Mouse (Mus musculus): ENCODE results near the gene Tbc1d8.

DNA sequence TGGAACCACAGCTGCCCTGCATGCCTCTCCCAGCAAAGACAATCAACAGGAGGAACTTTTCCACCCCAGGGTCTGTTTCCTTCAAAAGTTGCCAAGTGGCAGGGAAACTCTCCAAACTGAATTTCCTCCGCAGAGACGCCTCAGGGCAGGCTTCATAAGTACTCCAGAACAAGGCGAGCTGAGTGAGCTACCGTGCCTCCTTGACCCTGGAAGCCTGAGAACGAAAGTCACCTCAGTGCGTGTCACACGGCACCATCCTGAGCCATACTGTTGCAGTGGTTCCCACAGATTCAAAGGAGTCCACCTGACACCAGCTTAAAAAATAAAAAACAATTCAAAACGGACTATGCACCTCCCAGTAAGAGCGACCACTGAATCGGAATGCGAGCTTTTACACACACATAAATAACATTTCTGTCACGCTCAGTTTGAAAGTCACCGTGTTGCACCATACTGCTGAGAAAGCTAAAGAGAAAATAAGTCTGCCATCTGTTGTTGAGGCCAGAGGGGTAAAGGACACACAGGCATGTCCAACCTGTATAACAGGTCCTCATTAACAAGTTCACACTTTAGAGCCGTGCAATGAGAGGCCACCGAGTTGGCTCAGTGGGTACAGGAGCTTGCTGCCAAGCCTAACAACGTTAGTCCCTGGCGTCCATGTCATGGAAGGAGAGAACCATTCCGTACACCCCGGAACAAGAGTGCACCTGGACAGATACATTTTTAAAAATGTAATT, 68.3 kb downstream of the Tbc1d8 start:
- TF ChIP-seq EP300 (IDR thresholded peaks at IDR 0.05) (no peak), CTCF (IDR thresholded peaks at IDR 0.05) (no peak)
